Mouse (Mus musculus) lung, postnatal 4 days (tissue): ENCODE measurements at regions not wholly inside any gene's neighbourhood (a gene's known extent, or its start where the extent isn't known, plus 50 kb on each side); places are given as distances from the start of the nearest gene placed in this dataset.
A peak's percentile ranks its signal among the peaks of the same experiment; 100 is the strongest.

Experiments used
- DNase-seq, 2 experiments: peaks; one replicate each; pipeline ENCODE4 v3.0.0; 2021

GRCm38 (mm10) chrX:99415701-99416100 is 55.4 kb downstream of the Pja1 start:
- DNase-seq: no peak

- no peak for DNase-seq
These were observed 60.1 kb downstream of the Pja1 start for GRCm38 (mm10) chrX:99410942-99411341.

GRCm38 (mm10) chrX:99409858-99410257 is 61.2 kb downstream of the Pja1 start:
- DNase-seq: no peak

GRCm38 (mm10) chrX:99409331-99409730 is 61.7 kb downstream of the Pja1 start:
- no peak for DNase-seq

GRCm38 (mm10) chrX:99408804-99409203 is 62.3 kb downstream of the Pja1 start:
- no peak for DNase-seq

- DNase-seq: no peak
These were observed 65.2 kb downstream of the Pja1 start for GRCm38 (mm10) chrX:99405843-99406242.

GRCm38 (mm10) chrX:99403521-99404149 is 67.4 kb downstream of the Pja1 start:
- DNase-seq: peak in 1 of 2 experiments; percentile 43

GRCm38 (mm10) chrX:99402841-99403520 is 68.1 kb downstream of the Pja1 start:
- peak; percentile 35 to 50 for DNase-seq

GRCm38 (mm10) chrX:99397344-99397743 is 73.7 kb downstream of the Pja1 start:
- no peak for DNase-seq

- DNase-seq: peak; percentile 14 to 59
These were observed 74.9 kb downstream of the Pja1 start for GRCm38 (mm10) chrX:99396180-99396579.

- no peak for DNase-seq
These were observed 76.0 kb downstream of the Pja1 start for GRCm38 (mm10) chrX:99395067-99395466.

GRCm38 (mm10) chrX:99391628-99392027 is 79.4 kb downstream of the Pja1 start:
- no peak for DNase-seq

- no peak for DNase-seq
These were observed 80.6 kb downstream of the Pja1 start for GRCm38 (mm10) chrX:99390462-99390838.

GRCm38 (mm10) chrX:99389778-99390461 is 81.2 kb downstream of the Pja1 start:
- no peak for DNase-seq

- no peak for DNase-seq
These were observed 100.4 kb downstream of the Pja1 start for GRCm38 (mm10) chrX:99370711-99371110.

- DNase-seq: peak in 1 of 2 experiments; percentile 38
These were observed 101.7 kb downstream of the Pja1 start for GRCm38 (mm10) chrX:99369258-99369900.

GRCm38 (mm10) chrX:99364072-99364471 is 107.0 kb downstream of the Pja1 start:
- no peak for DNase-seq

GRCm38 (mm10) chrX:99360095-99360890 is 110.8 kb downstream of the Pja1 start:
- no peak for DNase-seq

- peak; percentile 50 to 58 for DNase-seq
These were observed 112.3 kb downstream of the Pja1 start for GRCm38 (mm10) chrX:99358784-99359183.

GRCm38 (mm10) chrX:99358051-99358617 is 112.9 kb downstream of the Pja1 start:
- peak in 1 of 2 experiments; percentile 57 for DNase-seq

GRCm38 (mm10) chrX:99355128-99355527 is 115.9 kb downstream of the Pja1 start:
- no peak for DNase-seq

- no peak for DNase-seq
These were observed 120.8 kb downstream of the Pja1 start for GRCm38 (mm10) chrX:99350233-99350632.
